Mouse (Mus musculus) 416B (cell line): ENCODE data around the gene Frmd6.

Experiments used
- DNase-seq: peaks from one replicate; pipeline ENCODE4 v3.0.0; 2011; ENCODE audit warnings: low read depth

Gene Frmd6

DNA sequence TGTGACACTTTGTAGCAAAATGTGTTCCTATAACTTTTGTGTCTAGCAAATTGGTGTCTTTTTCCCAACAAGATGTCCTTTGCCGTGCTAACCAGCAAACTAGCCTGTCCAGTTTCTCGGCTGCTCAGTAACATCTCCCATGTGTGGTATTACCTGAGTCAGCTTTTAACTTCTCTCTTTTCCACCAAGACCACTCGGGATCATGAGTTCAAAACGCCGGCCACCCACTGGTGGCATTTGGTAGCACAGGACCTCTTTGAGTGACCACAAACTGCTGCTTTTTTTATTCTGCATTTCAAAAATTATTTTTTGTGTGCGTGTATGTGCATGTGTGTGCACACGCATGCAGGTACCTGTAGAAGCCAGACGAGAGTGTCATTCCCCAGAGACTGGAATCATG lies 73.1 kb downstream of the Frmd6 start:
- no peak for DNase-seq

DNA sequence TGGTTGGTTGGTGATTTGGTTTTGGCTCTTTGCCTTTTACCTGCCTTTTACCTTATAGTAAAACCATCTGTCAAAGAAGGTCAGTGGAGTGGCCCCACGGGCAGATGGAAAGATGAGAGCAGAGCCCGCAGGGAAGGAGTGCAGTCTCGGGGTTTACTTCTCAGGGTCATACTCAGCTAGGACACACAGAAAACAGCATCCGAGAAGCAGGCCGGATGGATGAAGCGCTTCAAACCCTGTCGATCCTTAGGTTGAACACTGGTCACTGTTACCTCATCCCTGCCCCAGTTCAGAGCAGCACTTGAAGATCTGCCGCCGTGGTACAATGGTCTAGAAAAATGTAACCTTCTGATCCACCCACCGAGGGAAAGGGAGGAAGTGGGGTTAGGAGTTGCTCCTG lies 79.2 kb downstream of the Frmd6 start:
- DNase-seq, result no peak

DNA sequence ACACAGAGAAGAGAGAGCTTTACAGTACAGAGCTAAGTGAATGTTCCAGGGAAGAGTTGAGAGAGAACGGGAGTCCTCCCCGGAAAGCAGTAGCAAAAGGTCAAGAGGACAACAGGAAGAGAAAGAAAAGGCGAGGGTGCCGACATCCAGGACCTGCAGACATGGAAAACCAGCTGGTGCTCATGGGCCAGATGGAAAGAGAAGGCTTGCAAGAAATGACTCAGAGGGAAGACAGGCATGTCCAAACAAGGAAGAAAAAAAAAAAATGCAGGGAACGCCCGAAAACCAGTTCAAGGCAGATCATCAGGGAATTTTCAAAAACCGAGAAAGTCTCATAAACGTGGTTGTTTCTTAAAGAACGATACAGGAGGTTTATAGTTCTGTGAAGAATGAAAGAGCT lies 81.6 kb downstream of the Frmd6 start:
- no peak for DNase-seq

DNA sequence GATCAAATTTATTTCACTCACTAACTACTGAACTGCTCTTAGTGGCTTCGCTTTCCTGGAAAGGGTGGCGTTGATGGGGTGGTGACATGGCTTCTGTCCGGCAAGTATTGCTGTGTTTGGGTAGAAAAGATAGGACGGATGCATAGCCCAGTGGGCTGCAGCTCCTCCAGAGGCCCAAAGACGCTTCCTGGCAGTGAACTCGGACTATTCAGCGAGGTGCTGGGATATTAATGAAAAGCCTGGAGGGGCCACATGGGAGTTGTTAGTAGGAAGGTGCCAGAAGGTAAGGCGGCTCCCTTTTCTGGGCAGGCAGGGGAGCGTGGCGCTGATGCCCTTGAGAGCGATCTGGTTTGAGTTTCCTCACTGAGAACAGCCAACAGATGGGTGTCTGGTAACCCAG lies 82.3 kb downstream of the Frmd6 start:
- DNase-seq, result no peak

GRCm38 (mm10) chr12:70908076-70908475 lies 82.8 kb downstream of the Frmd6 start:
- no peak for DNase-seq

GRCm38 (mm10) chr12:70910241-70910720 lies 85.0 kb downstream of the Frmd6 start:
- peak; percentile 75 for DNase-seq

DNA sequence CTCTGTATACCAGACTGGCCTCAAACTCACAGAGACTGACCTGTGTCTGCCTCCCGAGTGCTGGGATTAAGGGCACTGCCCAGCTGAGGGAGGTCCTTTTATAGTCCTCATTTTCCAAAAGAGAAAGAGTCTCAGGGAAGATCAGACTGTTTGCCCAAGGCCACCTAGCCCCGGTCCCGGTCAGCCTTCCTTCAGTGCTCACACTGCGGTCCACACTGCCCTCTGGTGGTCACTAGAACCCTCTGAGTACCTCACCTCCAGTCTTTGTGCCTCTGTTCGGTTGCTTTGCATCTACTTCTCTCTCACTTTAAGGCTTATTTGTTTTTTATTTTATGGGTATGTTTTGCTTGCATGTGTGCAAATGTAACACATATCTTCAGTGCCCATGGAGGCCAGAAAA lies 85.7 kb downstream of the Frmd6 start:
- DNase-seq, result peak; percentile 80

- DNase-seq, result peak; percentile 28
Measured at GRCm38 (mm10) chr12:70911676-70912379, 86.5 kb downstream of the Frmd6 start.

DNA sequence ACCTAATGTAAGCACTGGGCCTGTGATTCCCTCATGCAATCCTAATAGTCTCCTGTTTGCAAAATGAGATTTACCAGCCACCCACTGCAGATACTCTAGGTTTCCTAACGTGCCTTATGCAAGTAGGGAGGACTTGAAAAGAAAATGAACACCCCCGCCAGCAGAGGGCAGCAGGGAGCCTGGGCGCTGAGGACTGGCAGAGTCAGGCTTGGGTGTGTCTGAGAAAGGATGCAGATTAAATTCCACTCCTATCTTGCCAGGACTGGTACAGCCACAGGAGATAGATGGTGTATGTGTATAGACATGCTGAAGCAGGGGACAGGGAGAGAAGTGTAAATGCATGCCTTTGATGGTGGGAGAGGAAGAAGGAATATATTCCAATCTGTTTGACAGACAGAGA lies 88.1 kb downstream of the Frmd6 start:
- DNase-seq, result peak; percentile 88

DNA sequence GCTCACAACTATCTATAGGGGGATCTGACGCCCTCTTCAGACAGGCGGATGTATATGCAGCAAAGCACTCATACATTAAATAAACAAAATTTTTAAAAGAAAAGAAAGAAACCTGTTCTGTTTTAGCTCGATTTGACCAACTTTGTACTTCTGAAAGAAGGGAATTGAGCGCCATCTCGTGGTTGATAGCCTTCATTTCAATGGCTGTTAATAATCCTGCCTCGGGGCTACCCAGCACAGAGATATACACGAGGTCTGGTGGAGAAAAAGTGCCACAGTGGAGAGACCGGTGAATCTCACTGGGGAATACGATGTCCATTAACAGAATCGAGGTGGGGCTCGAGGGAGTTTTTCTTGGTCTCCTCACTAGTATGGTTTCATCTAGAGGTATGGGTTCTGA lies 89.1 kb downstream of the Frmd6 start:
- DNase-seq, result peak; percentile 83

DNA sequence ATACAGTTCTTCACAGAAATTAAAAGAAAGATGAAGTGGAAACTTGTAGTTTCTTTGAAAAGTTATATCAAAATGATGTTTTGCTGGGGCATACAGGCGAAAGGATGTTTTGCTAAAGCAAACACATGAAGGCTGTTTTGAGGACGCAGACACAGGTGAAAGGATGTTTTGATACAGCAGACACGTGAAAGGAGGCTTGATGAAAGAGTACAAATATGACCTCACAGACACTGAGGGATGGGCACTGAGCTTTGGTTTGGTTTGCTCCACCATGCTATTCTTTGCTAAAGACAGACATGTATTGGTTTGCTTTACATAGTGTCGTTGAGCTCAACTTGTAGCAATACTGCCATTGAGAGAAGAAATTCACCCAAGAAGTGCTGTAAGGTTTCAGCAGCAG lies 104.5 kb downstream of the Frmd6 start:
- DNase-seq, result no peak

- no peak for DNase-seq
Measured at GRCm38 (mm10) chr12:70937150-70937549, 111.8 kb downstream of the Frmd6 start.

- peak; percentile 93 for DNase-seq
Measured at GRCm38 (mm10) chr12:70937571-70938384, 112.5 kb downstream of the Frmd6 start, which contains the start of gene Actr10. Gene Actr10, plus strand, starts transcription at chr12:70937857.

DNA sequence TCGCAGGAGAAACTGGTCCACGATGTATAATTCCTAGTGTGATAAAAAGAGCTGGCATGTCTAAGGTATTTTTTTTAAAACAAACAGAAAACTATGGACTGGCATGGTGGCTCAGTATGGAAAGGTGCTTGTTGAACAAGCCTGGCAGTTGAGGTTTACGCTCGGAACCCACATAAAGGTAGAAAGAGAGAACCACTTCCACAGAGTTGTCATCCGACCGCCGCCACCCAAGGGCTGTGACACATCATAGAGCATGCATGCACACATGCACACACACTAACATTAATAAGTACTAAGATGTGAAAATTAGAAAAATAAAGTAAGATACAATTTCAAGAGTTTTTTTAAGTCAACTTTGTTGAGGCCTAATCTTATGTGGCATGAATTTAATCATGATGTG lies 115.5 kb downstream of the Frmd6 start:
- DNase-seq, result no peak

DNA sequence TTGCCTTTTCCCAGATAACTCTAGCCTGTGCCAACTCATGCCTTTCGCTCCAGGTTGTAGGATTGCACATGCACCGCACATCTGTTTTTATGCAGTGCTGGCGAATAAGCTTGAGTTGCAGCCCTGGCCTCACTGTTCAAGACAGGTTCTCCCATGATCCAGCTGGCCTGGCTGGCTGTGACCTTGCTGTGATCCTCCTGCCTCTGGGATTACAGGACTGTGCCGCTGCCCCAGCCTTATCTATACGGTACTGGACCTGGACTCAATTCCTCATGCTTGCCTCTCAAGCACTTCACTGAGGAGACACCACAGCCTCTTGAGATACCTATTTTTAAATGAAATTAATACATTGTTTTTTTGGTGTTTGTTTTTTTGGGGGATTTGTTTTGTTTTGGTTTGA lies 118.9 kb downstream of the Frmd6 start:
- DNase-seq, result no peak

DNA sequence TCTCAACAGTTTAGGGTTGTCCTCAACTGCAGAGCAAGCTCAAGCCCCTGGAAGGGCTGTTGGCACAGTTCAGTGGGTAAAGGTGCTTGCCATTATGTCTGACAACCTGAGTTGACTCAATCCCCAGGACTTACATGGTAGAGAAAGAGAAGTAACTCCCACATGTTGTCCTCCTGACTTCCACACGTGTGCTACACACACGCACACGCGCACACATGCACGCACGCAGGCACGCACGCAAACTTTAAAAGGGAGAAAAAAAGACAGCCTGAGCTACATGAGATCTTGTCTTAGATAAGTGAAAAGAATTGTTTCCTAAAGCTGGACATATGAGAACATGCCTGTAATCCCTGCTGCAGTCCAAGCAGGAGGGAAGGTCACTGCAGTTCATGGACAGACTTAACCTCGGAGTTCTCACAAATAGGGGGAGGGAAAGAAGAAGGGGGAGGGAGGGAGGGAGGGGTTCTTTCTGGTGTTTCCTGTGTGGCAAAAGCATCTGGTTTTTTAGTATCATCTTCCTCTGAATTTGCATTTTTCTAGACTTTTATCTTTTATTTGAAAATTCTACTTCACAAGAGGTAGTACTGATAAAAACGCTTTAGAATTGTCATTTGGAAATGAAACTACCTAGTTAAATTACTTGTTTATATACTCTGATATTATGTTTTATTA lies 121.4 kb downstream of the Frmd6 start:
- no peak for DNase-seq
